Mouse (Mus musculus) bone marrow, adult 2 months (tissue): ENCODE data around the gene Ostm1. TPM values are rescaled to one million over a fixed set of nuclear protein-coding genes. Genes with fewer than 3 reads are reported as not detected.

Source experiments
- H3K27ac ChIP-seq: fragments of 200-500 bp; 2 replicates; pipeline ENCODE4 v1.5.1; 2012; ENCODE audit warnings: low read depth, mild to moderate bottlenecking, control low read depth, inconsistent platforms, low read length; ENCODE audit not compliant: control insufficient read depth, poor library complexity, insufficient read depth
- H3K4me1 ChIP-seq: fragments of 200-500 bp; 2 replicates; pipeline ENCODE4 v1.6.1; 2011; ENCODE audit warnings: low read length; ENCODE audit not compliant: control insufficient read depth, insufficient read depth
- H3K4me3 ChIP-seq: fragments of 200-500 bp; replicated peaks from 2 replicates; pipeline ENCODE3; 2011; ENCODE audit warnings: mild to moderate bottlenecking, low read depth, low read length, control low read depth; ENCODE audit not compliant: control insufficient read depth
- CTCF ChIP-seq: fragments of 200-500 bp; IDR thresholded peaks from 2 replicates; pipeline ENCODE4 v1.5.1; 2011; ENCODE audit warnings: low read length, control low read depth; ENCODE audit not compliant: control insufficient read depth, insufficient read depth
- POLR2A ChIP-seq: fragments of 200-500 bp; IDR thresholded peaks from 2 replicates; pipeline ENCODE4 v1.6.1; 2011; ENCODE audit warnings: low read depth, mild to moderate bottlenecking, control low read depth, low read length, borderline replicate concordance; ENCODE audit not compliant: control insufficient read depth
- WGBS: fragments of 180-500 bp; shearing (Covaris S2); methylation state at CpG from one replicate; pipeline ENCODE4 v1.1.7; 2018; 5-methylcytosine and 5-hydroxymethylcytosine counted together
- polyA plus RNA-seq: library from polyadenylated mRNA; stranded (reverse); fragments of >200 nt; gene quantifications from 2 replicates; pipeline ENCODE4 v1.2.4, GENCODE M21; 2011; ENCODE audit warnings: low replicate concordance; ENCODE audit not compliant: missing spikeins, insufficient read depth, insufficient read length

The Ostm1 gene
- polyA plus RNA-seq, 1 experiment: 16.3 TPM

- H3K27ac ChIP-seq: no peak overlapping the region
- H3K4me1 ChIP-seq: no peaks in the 10 kb centered on the region
- 76% methylated on average over 6 of the region's 6 CpGs for WGBS
- H3K4me3 ChIP-seq: no peak overlapping the region
- TF ChIP-seq POLR2A (no peak), CTCF (no peak)
Observed at GRCm38 (mm10) chr10:42639856-42640255, 56.2 kb downstream of the Ostm1 start.

- no peak for TF ChIP-seq POLR2A
- peak; percentile 11; the same call in 1 of the 2 replicates for TF ChIP-seq CTCF
- Histone ChIP-seq H3K4me1 (no peaks in the 10 kb centered on the region), H3K27ac (no peak overlapping the region), H3K4me3 (no peak overlapping the region)
- WGBS: 74% methylated on average over 9 of the region's 9 CpGs
Observed at GRCm38 (mm10) chr10:42643638-42644037, 60.0 kb downstream of the Ostm1 start.

- Histone ChIP-seq H3K27ac (no peak overlapping the region), H3K4me1 (no peaks in the 10 kb centered on the region), H3K4me3 (no peak overlapping the region)
- WGBS: 64% methylated on average over 4 of the region's 4 CpGs
- TF ChIP-seq POLR2A (no peak), CTCF (no peak)
Observed at GRCm38 (mm10) chr10:42646340-42646739, 62.7 kb downstream of the Ostm1 start.

- Histone ChIP-seq H3K27ac (no peak overlapping the region), H3K4me3 (no peak overlapping the region), H3K4me1 (no peaks in the 10 kb centered on the region)
- no peak for TF ChIP-seq CTCF
- TF ChIP-seq POLR2A: no peak
- 88% methylated on average over 2 of the region's 2 CpGs for WGBS
Observed at GRCm38 (mm10) chr10:42661916-42662315, 78.3 kb downstream of the Ostm1 start.

- no peaks in the 10 kb centered on the region for H3K4me1 ChIP-seq
- H3K27ac ChIP-seq: no peak overlapping the region
- H3K4me3 ChIP-seq: no peak overlapping the region
- 79% methylated on average over 4 of the region's 4 CpGs for WGBS
- no peak for TF ChIP-seq CTCF
- TF ChIP-seq POLR2A: no peak
Observed at GRCm38 (mm10) chr10:42669970-42670369, 86.3 kb downstream of the Ostm1 start.

- 74% methylated on average over 3 of the region's 3 CpGs for WGBS
- H3K4me1 ChIP-seq: no peaks in the 10 kb centered on the region
- no peak overlapping the region for H3K27ac ChIP-seq
- no peak for TF ChIP-seq CTCF
- TF ChIP-seq POLR2A: no peak
- no peak overlapping the region for H3K4me3 ChIP-seq
Observed at GRCm38 (mm10) chr10:42672798-42673197, 89.2 kb downstream of the Ostm1 start.

GRCm38 (mm10) chr10:42675571-42675970, 91.9 kb downstream of the Ostm1 start:
- 78% methylated on average over 4 of the region's 4 CpGs for WGBS
- H3K4me1 ChIP-seq: no peaks in the 10 kb centered on the region; the same call in 1 of the 2 replicates
- no peak for TF ChIP-seq CTCF
- no peak for TF ChIP-seq POLR2A

GRCm38 (mm10) chr10:42678331-42678730, 94.7 kb downstream of the Ostm1 start:
- no peak for TF ChIP-seq POLR2A
- no peak for TF ChIP-seq CTCF
- no peak overlapping the region; the same call in 1 of the 2 replicates for H3K27ac ChIP-seq
- H3K4me1 ChIP-seq: no peaks in the 10 kb centered on the region; the same call in 1 of the 2 replicates
- peak overlapping the region; percentile 64 for H3K4me3 ChIP-seq
- WGBS: 17% methylated on average over 6 of the region's 6 CpGs

More at GRCm38 (mm10) chr10:42675571-42675970, 91.9 kb downstream of the Ostm1 start:
- no peak overlapping the region for H3K4me3 ChIP-seq
- H3K27ac ChIP-seq: no peak overlapping the region
